Mouse (Mus musculus) megakaryocyte, embryonic 14.5 days (primary cell): ENCODE data around the gene Nat8f4.
"Not testable (repeated sequence)": the region's sequence is repeated elsewhere in the genome, so short reads cannot be mapped to it uniquely, and the experiment has no call there.

Experiments
- FLI1 ChIP-seq: IDR thresholded peaks from 2 replicates; pipeline ENCODE4 v1.6.1; 2012; ENCODE audit warnings: low read length, inconsistent platforms, mixed read lengths
- GATA1 ChIP-seq: IDR thresholded peaks from 3 replicates; pipeline ENCODE4 v1.6.1; 2012; ENCODE audit warnings: mixed read lengths, low read length, inconsistent platforms, borderline replicate concordance

DNA sequence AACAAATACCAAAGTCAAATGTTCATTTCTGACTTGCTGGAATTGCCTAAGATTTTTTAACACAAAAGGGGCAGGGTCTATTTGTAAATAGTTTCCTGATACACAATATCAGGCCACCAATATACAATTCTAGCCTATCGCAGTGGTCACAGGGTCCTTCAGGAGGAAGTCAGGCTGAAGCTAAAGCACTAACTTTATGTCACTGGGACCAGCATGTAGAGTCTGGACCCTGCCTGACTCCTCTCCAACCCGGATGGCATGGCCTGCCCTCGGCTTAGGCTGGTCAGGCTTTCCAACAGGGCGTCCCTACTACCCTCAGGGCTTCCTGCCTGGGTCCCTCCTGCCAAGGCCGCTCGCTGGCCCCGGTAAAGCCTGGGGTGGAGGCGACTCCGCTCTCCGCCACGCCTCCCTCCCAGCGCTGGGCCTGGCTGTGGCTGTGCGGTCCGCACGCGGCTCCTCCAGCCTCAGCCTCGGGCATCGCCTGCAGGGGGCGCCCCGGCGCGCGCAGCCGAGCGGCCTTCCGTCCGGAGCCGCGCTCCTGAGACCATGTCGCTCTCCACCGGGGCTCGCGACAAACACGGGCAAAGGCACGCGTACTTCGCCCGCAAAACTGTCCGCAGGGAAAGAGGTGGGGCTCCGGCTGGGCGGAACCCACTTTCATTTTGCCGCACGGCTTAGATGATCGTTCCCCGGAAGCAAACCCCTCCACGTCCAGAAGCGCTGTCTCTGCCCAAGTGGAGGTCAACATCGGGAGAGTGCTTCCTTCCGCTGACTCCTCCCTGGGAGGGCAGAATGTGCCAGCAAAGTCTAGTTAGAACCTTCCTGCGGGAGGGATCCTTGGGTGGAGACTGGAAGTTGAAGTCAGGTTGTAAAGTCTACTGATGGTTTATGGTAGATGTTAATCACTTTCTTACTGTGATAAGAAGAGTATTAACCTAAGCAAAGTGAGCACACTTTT, 32.1 kb upstream of the Nat8f4 start:
- not testable (repeated sequence) for TF ChIP-seq GATA1, FLI1
